In the genomic region with DNA sequence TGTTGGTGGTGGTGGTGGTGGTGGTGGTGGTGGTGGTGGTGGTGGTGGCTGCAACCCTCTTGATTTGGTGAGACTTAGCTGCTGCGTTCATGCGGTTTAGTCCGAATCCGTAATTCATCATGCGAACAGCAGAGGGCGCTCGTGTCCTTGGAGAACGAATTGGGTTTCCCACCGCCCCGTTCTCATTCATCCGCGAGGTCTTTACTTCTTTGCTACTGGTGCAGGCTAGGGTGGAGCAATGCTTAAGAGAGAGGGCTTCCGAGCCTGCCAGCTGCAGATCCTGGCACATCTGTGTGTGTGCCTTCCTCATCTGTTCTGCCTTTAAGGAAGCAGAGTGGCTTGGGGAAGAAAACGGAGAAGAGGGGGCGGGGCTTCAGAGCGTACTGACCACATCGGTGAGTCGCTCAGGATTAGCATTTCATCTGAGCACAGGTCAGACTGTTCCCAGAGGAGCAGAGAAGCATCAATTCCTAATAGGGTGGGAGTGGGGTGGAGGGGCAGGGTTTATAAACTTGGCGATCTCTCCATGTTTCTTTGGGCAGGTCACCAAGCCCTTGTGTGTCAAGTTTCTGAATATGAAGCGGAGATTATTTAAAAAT, we compare ENCODE assay signal across 8 mouse cellular contexts.
DNase-seq lines count a peak whose midpoint lies in the region; ATAC-seq and TF ChIP-seq lines count a peak whose summit lies in the region.

No protein-coding gene starts in this region.

- H3K9me3 ChIP-seq in hindbrain, embryonic 13.5 days = no peaks in the 10 kb centered on the region

- H3K36me3 ChIP-seq in hindbrain, embryonic 13.5 days = no peaks in the 10 kb centered on the region

- peak overlapping the region; percentile 68 for H3K9ac ChIP-seq in hindbrain, embryonic 13.5 days

- H3K4me1 ChIP-seq in cerebellum, adult 2 months (ENCODE audit: control insufficient read depth, insufficient read depth, low read length) = no peaks in the 10 kb centered on the region
- H3K4me1 ChIP-seq in hindbrain, embryonic 13.5 days (replicated peaks) = peaks cover 25% of the 10 kb centered on the region

- DNase-seq in MN1 (ENCODE audit: low spot score) = peak; percentile 90
- peak; percentile 73 to 86 for DNase-seq in cerebellum, adult 2 months
- DNase-seq in frontal cortex, adult 2 months (ENCODE audit: extremely low spot score in 1 of 2, low spot score in 1 of 2) = peak; percentile 66 to 96
- DNase-seq in layer of hippocampus, postnatal 25 days (ENCODE audit: extremely low spot score in 1 of 2, low spot score in 1 of 2) = peak; percentile 88 to 99
- peak; percentile 52 for DNase-seq in lung, postnatal 25 days (ENCODE audit: low spot score)
- DNase-seq in retina, postnatal 7 days (ENCODE audit: low read depth, low spot score) = peak; percentile 84
- DNase-seq in urinary bladder, adult 18-20 months (ENCODE audit: low spot score in 2 of 2) = peak; percentile 33 to 78

- peak; percentile 76 for ATAC-seq in hindbrain, embryonic 13.5 days (ENCODE audit: low FRiP score)

- TF ChIP-seq POLR2A in cerebellum, adult 2 months (IDR thresholded peaks at IDR 0.05; ENCODE audit: borderline replicate concordance, insufficient read depth, low read length) = no peak

- H3K27me3 ChIP-seq in cerebellum, adult 2 months (ENCODE audit: control insufficient read depth, insufficient read depth, low read length) = no peaks in the 10 kb centered on the region
- H3K27me3 ChIP-seq in hindbrain, embryonic 13.5 days = 0 out of 2 replicates have a peak, but pooled peaks cover 5% of the 10 kb centered on the region

- H3K4me3 ChIP-seq in cerebellum, adult 2 months (replicated peaks; ENCODE audit: insufficient read depth, low read depth, low read length) = peak overlapping the region; percentile 61
- peak overlapping the region; percentile 40 for H3K4me3 ChIP-seq in hindbrain, embryonic 13.5 days

- WGBS in cerebellum, adult 2 months = 5% methylated on average over 20 of the region's 20 CpGs
- WGBS in hindbrain, embryonic 13.5 days = 5% methylated on average over 20 of the region's 20 CpGs

- TF ChIP-seq CTCF in cerebellum, adult 2 months (IDR thresholded peaks at IDR 0.05; ENCODE audit: borderline replicate concordance, insufficient read depth, low read depth, low read length) = peak; percentile 83

- peak overlapping the region; percentile 70 for H3K4me2 ChIP-seq in hindbrain, embryonic 13.5 days

- no peak overlapping the region for H3K27ac ChIP-seq in cerebellum, adult 2 months (ENCODE audit: insufficient read depth, low read length)
- peak overlapping the region; percentile 77; the same call in 1 of the 2 replicates for H3K27ac ChIP-seq in hindbrain, embryonic 13.5 days
